Mouse (Mus musculus): Measurements from ENCODE around the gene Gm21887. TPM values are rescaled to one million over a fixed set of nuclear protein-coding genes. Genes with fewer than 3 reads are reported as not detected.
"Not testable (repeated sequence)": the region's sequence is repeated elsewhere in the genome, so short reads cannot be mapped to it uniquely, and the experiment has no call there.

Gm21887 gene
- polyA plus RNA-seq, 1 experiment from 2014 or later = 130 TPM

- not testable (repeated sequence) for ATAC-seq (ENCODE audit: low FRiP score)
- WGBS = 86% methylated on average over 8 of the region's 8 CpGs
- peaks cover 61% of the 10 kb centered on the region for H3K36me3 ChIP-seq (replicated peaks; ENCODE audit: control insufficient read depth, insufficient read depth)
These were observed 20.3 kb upstream of the Gm21887 start for GRCm38 (mm10) chrX:169989219-169989595.

DNA sequence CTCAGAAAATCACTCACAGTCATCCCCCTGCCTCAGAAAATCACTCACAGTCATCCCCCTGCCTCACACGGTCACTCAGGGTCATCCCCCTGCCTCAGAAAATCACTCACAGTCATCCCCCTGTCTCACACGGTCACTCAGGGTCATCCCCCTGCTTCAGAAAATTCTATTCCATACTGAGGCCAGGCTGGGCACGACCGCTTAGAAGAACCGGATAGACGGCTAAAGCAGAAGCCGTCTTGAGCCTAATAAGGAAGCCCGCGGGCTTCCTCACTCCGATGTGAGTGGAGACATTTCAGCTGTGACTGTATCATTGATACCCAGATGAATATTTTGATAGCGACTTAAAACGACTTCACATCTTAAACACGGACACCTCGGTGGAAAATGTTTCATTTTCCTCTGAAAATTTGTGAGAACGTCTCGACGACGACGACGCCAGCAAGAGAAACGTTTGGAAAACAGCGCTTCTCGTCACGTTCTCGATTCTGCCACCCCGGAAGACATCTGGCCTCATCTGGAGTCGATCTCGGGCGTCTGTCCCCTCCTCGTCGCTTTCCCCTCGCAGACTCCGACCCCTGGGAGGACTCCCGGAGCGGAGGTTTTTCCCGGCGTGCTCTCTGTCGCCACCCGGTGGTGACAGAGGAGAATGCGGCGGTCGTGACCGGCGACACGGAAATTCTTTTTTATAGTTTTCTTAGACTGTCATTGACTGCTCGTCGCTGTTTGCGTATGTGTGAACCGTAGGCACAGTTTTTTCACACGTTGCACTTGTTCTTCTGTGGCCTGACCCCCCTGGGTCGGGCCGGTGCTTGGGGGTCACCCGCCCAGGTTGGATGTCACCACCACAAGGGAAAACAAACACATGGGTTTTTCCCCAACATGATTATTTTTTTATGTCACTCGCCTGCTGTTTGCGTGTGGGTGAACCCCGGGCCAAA is 19.5 kb upstream of the Gm21887 start:
- not testable (repeated sequence) for H3K4me2 ChIP-seq (replicated peaks); H3K9ac ChIP-seq; H3K4me3 ChIP-seq (replicated peaks; ENCODE audit: low read length); ATAC-seq (ENCODE audit: low FRiP score); H3K27me3 ChIP-seq (ENCODE audit: control insufficient read depth, insufficient read depth, low read length); H3K27ac ChIP-seq; H3K4me1 ChIP-seq (replicated peaks; ENCODE audit: control insufficient read depth, insufficient read depth, low read length)
- Histone ChIP-seq H3K9me3 (ENCODE audit: control insufficient read depth, low read length) (peaks cover 71% of the 10 kb centered on the region), H3K36me3 (replicated peaks; ENCODE audit: control insufficient read depth, insufficient read depth) (peaks cover 53% of the 10 kb centered on the region)
- peak; percentile 28 for DNase-seq (ENCODE audit: low spot score)
- WGBS = 73% methylated on average over 56 of the region's 56 CpGs

More at GRCm38 (mm10) chrX:169989219-169989595, 20.3 kb upstream of the Gm21887 start:
- H3K4me3 ChIP-seq (replicated peaks; ENCODE audit: low read length); H3K4me2 ChIP-seq (replicated peaks); H3K27me3 ChIP-seq (ENCODE audit: control insufficient read depth, insufficient read depth, low read length); H3K4me1 ChIP-seq (replicated peaks; ENCODE audit: control insufficient read depth, insufficient read depth, low read length); H3K27ac ChIP-seq; H3K9ac ChIP-seq: not testable (repeated sequence)
- peaks cover 71% of the 10 kb centered on the region for H3K9me3 ChIP-seq (ENCODE audit: control insufficient read depth, low read length)
- peak; percentile 29 for DNase-seq (ENCODE audit: low spot score)

GRCm38 (mm10) chrX:169991128-169991873 is 18.2 kb upstream of the Gm21887 start:
- Histone ChIP-seq H3K36me3 (replicated peaks; ENCODE audit: control insufficient read depth, insufficient read depth) (peaks cover 40% of the 10 kb centered on the region), H3K4me3 (replicated peaks; ENCODE audit: low read length) (peak overlapping the region; percentile 6; the same call in 1 of the 2 replicates), H3K9ac (0 out of 2 replicates have a peak overlapping the region, but pooled peaks have one; percentile 9), H3K4me2 (replicated peaks) (peak overlapping the region; percentile 42), H3K27ac (peak overlapping the region; percentile 55), H3K9me3 (ENCODE audit: control insufficient read depth, low read length) (peaks cover 74% of the 10 kb centered on the region)
- not testable (repeated sequence) for H3K4me1 ChIP-seq (replicated peaks; ENCODE audit: control insufficient read depth, insufficient read depth, low read length); DNase-seq (ENCODE audit: low spot score); H3K27me3 ChIP-seq (ENCODE audit: control insufficient read depth, insufficient read depth, low read length)
- peak; percentile 71 for ATAC-seq (ENCODE audit: low FRiP score)
- 39% methylated on average over 28 of the region's 28 CpGs for WGBS

GRCm38 (mm10) chrX:169992086-169992930 is 17.2 kb upstream of the Gm21887 start:
- H3K9me3 ChIP-seq (ENCODE audit: control insufficient read depth, low read length) = peaks cover 72% of the 10 kb centered on the region
- DNase-seq (ENCODE audit: low spot score); ATAC-seq (ENCODE audit: low FRiP score): not testable (repeated sequence)

GRCm38 (mm10) chrX:169992951-169993547 is 16.4 kb upstream of the Gm21887 start:
- H3K27me3 ChIP-seq (ENCODE audit: control insufficient read depth, insufficient read depth, low read length); H3K9ac ChIP-seq; H3K4me1 ChIP-seq (replicated peaks; ENCODE audit: control insufficient read depth, insufficient read depth, low read length); H3K27ac ChIP-seq; ATAC-seq (ENCODE audit: low FRiP score); H3K4me2 ChIP-seq (replicated peaks); DNase-seq (ENCODE audit: low spot score); H3K4me3 ChIP-seq (replicated peaks; ENCODE audit: low read length): not testable (repeated sequence)
- WGBS = 62% methylated on average over 8 of the region's 8 CpGs
- H3K9me3 ChIP-seq (ENCODE audit: control insufficient read depth, low read length) = peaks cover 73% of the 10 kb centered on the region
- H3K36me3 ChIP-seq (replicated peaks; ENCODE audit: control insufficient read depth, insufficient read depth) = peaks cover 27% of the 10 kb centered on the region

More at GRCm38 (mm10) chrX:169992086-169992930, 17.2 kb upstream of the Gm21887 start:
- not testable (repeated sequence) for H3K4me2 ChIP-seq (replicated peaks); H3K9ac ChIP-seq; H3K27me3 ChIP-seq (ENCODE audit: control insufficient read depth, insufficient read depth, low read length); H3K27ac ChIP-seq; H3K4me3 ChIP-seq (replicated peaks; ENCODE audit: low read length); H3K4me1 ChIP-seq (replicated peaks; ENCODE audit: control insufficient read depth, insufficient read depth, low read length)
- peaks cover 32% of the 10 kb centered on the region for H3K36me3 ChIP-seq (replicated peaks; ENCODE audit: control insufficient read depth, insufficient read depth)
- WGBS = 38% methylated on average over 15 of the region's 15 CpGs

DNA sequence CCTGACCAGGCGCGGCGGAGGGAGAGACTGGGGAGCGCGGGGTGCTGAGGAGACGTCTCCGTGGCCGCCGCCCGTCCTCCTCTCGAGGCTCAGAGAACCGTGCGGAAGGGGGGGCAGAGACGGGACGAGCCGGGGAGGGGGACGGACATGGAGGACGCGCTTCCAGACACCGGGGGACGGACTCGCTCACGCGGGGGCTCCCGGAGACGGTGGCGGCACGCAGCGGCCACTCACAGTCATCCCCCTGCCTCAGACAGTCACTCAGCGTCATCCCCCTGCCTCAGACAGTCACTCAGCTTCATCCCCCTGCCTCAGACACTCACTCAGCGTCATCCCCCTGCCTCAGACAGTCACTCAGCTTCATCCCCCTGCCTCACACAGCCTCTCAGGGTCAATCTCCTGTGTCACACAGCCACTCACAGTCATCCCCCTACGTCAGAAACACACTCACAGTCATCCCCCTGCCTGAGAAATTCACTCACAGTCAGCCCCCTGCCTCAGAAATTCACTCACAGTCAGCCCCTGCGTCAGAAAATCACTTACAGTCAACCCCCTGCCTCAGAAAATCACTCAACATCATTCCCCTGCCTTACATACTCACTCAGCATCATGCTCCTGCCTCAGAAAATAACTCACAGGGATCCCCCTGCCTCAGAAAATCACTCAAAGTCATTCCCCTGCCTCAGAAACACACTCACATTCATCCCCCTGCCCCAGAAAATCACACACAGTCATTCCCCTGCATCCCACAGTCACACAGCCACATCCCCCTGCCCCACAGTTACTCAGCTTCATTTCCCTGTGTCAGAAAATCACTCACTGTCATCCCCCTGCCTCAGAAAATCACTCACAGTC is 15.2 kb upstream of the Gm21887 start:
- Histone ChIP-seq H3K9me3 (ENCODE audit: control insufficient read depth, low read length) (peaks cover 64% of the 10 kb centered on the region), H3K36me3 (replicated peaks; ENCODE audit: control insufficient read depth, insufficient read depth) (peaks cover 17% of the 10 kb centered on the region)
- H3K4me1 ChIP-seq (replicated peaks; ENCODE audit: control insufficient read depth, insufficient read depth, low read length); H3K9ac ChIP-seq; ATAC-seq (ENCODE audit: low FRiP score); H3K27me3 ChIP-seq (ENCODE audit: control insufficient read depth, insufficient read depth, low read length); H3K4me3 ChIP-seq (replicated peaks; ENCODE audit: low read length); H3K27ac ChIP-seq; DNase-seq (ENCODE audit: low spot score); H3K4me2 ChIP-seq (replicated peaks): not testable (repeated sequence)
- WGBS = 67% methylated on average over 33 of the region's 33 CpGs

- H3K27me3 ChIP-seq (ENCODE audit: control insufficient read depth, insufficient read depth, low read length); H3K4me2 ChIP-seq (replicated peaks); H3K4me3 ChIP-seq (replicated peaks; ENCODE audit: low read length); DNase-seq (ENCODE audit: low spot score); H3K9ac ChIP-seq; H3K4me1 ChIP-seq (replicated peaks; ENCODE audit: control insufficient read depth, insufficient read depth, low read length); H3K27ac ChIP-seq; ATAC-seq (ENCODE audit: low FRiP score); H3K36me3 ChIP-seq (replicated peaks; ENCODE audit: control insufficient read depth, insufficient read depth): not testable (repeated sequence)
- H3K9me3 ChIP-seq (ENCODE audit: control insufficient read depth, low read length) = peaks cover 62% of the 10 kb centered on the region
- WGBS = 61% methylated on average over 2 of the region's 2 CpGs
These were observed 14.4 kb upstream of the Gm21887 start for GRCm38 (mm10) chrX:169994866-169995711.

Measured in hindbrain, embryonic 14.5 days (tissue).